Mouse (Mus musculus): ENCODE measurements around the gene Ring1. TPM values are rescaled to one million over a fixed set of nuclear protein-coding genes. Genes with fewer than 3 reads are reported as not detected.

The Ring1 gene
- 55.3 and 116 TPM in 2 replicates for polyA plus RNA-seq (2012; rRNA removed)

DNA sequence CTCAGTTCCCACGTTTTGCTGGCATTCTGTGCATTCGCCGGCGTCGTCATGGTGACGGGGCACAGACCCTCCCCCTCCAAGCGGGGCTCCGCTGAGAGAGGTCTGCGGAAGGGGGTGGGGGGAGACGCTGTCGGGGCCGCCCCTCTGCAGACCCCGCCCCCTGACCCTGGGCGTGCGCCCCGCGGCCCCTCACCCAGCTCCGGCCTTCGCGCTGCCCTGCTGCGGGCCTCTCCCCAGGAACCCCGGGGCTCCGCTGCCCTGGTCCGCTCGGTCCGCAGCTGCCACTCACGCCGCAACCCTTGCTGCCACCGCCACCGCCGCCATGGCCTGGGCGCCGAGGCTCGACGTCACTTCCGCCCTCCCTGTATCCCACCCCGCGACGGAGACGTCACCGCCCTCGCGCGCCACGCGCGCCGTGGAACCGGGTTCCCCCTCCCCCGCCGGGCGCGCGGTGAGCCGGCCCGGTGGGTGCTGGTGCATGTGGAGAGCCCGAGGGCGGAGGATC is at the start of gene Ring1:
Gene Ring1 (minus strand): TSS at position 364 of the 505 bp plus-strand sequence.

DNA sequence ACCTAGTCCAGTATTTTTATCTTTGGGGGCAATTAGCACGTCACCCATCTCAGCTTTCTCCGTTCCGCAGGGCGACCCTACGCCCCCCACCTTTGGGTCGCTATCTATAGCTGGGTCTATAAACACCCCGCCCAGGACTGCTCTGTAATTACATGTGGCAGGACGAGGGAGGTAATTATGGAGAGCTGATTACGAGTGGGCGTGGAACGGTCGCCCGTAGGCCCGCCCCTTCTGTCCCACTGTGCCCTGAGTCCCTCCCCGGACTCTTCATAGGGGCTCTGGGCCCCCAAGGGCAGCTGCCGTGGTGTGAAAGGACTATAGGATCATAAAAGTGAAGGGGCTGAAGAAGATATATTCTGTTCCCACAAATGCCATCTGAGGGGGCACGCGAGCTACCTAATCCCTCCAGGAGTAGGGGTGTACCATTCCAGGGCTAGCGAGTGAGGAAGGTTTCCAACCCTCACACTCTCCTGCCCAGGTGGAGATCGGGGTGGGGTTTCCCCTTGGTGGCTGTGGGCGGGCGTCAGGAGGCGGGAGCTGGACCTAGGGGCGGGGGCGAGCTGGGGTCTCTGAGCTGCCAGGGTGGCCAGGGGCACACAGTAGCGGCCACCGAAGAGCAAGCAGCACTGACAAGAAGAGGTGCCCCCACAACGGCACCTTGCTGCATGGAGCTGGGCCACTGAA is 14.5 kb upstream of the Ring1 start, which contains the start of gene Col11a2:
Gene Col11a2 (plus strand): TSS at position 560 of the 684 bp plus-strand sequence.

DNA sequence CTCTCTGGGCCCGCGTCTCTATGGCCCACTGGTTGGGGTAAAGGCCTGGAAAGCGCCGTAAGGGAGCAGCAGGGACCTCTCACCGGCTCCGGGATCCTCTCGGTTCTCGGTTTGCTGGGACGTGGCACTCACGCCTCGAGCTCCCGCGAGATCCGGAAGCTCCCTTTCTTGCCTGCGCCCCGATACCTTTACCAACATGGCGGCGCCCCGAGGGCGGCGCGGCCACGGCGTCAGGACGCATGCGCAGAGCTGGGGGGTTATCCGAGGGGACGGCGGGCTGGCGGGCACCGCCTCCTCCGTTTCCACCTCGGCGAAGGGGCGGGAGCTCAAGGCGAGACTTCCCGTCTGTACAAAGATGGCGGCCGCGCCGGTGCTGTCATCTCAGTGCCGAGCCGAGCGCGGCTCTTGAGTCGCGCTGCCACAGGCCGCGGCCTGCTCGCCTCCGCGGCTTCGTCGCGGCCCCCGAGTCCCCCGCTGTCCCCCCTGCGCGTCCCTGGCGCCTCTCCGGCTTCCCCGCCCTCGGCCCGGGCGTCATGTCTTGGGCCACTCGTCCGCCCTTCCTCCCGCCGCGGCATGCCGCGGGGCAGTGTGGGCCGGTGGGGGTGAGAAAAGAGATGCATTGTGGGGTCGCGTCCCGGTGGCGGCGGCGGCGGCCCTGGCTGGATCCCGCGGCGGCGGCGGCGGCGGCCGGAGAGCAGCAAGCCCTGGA is 7.1 kb upstream of the Ring1 start, which contains the start of the genes Slc39a7 and Rxrb:
Gene Slc39a7 (minus strand): TSS at position 218 of the 709 bp plus-strand sequence.
Gene Rxrb (plus strand): TSS at position 348 of the 709 bp plus-strand sequence.

DNA sequence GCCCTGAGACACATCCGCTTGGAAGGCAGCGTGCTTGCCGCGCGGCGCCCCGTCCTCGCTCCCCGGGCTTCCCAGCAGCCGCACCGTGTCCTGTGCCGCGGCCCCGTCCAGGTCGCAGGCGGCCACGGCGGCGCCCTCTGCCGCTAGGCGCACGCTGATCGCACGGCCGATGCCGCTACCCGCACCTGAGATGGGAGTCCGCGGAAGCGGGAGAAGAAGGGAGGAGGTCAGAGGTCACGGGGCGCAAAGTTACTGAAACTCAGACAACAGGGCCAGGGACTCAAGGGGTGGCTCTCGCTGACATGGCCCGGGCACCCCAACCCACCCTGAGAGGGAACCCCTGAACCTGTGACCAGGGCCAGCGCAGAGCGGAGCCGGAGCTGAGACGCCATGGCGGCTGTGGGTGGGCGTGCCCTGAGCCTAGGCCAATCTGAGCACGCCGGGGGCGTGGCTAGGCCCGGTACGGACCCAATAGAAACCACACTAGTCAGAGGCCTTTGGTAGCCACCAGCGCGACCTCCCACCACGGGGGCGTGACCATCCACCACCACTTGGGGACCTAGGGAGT is 3.3 kb upstream of the Ring1 start, which contains the start of gene H2-Ke6:
Gene H2-Ke6 (minus strand): TSS at position 405 of the 568 bp plus-strand sequence.

GRCm38 (mm10) chr17:34000150-34000537 is 24.3 kb downstream of the Ring1 start, which contains the start of gene H2-K1:
H2-K1 (minus strand) TSS chr17:34000347.

Other genes starting within 250 kb of the Ring1 start
- 9.9 and 15.8 TPM in 2 replicates for gene Angptl4, start 242.8 kb downstream of the Ring1 start, polyA plus RNA-seq (2012; rRNA removed)
- gene Kank3, start 214.2 kb downstream of the Ring1 start, polyA plus RNA-seq (2012; rRNA removed): 26.6 and 36.0 TPM in 2 replicates
- gene Rps28, start 200.1 kb downstream of the Ring1 start, polyA plus RNA-seq (2012; rRNA removed): 1,507 and 1,646 TPM in 2 replicates
- 204 and 305 TPM in 2 replicates for gene Ndufa7, start 200.1 kb downstream of the Ring1 start, polyA plus RNA-seq (2012; rRNA removed)
- gene Cd320, start 181.6 kb downstream of the Ring1 start, polyA plus RNA-seq (2012; rRNA removed): 44.5 and 53.5 TPM in 2 replicates
- gene Gm7029, start 150.8 kb downstream of the Ring1 start, polyA plus RNA-seq (2012; rRNA removed): not detected in 2 replicates
- gene Kifc1, start 134.0 kb downstream of the Ring1 start, polyA plus RNA-seq (2012; rRNA removed): 69.2 and 101 TPM in 2 replicates
- gene Platr17, start 119.5 kb downstream of the Ring1 start, polyA plus RNA-seq (2012; rRNA removed): 0.31 and 0.34 TPM in 2 replicates
- gene Daxx, start 115.3 kb downstream of the Ring1 start, polyA plus RNA-seq (2012; rRNA removed): 44.9 and 59.5 TPM in 2 replicates
- 10.9 and 14.0 TPM in 2 replicates for gene Tapbp, start 108.8 kb downstream of the Ring1 start, polyA plus RNA-seq (2012; rRNA removed)
- gene Zbtb22, start 108.8 kb downstream of the Ring1 start, polyA plus RNA-seq (2012; rRNA removed): 29.6 and 32.9 TPM in 2 replicates
- gene Rgl2, start 95.1 kb downstream of the Ring1 start, polyA plus RNA-seq (2012; rRNA removed): 130 and 228 TPM in 2 replicates
- gene Pfdn6, start 84.3 kb downstream of the Ring1 start, polyA plus RNA-seq (2012; rRNA removed): 119 and 140 TPM in 2 replicates
- 32.1 and 46.5 TPM in 2 replicates for gene Wdr46, start 84.0 kb downstream of the Ring1 start, polyA plus RNA-seq (2012; rRNA removed)
- 4.3 and 4.7 TPM in 2 replicates for gene B3galt4, start 73.2 kb downstream of the Ring1 start, polyA plus RNA-seq (2012; rRNA removed)
- 44.6 and 48.5 TPM in 2 replicates for gene Vps52, start 68.9 kb downstream of the Ring1 start, polyA plus RNA-seq (2012; rRNA removed)
- 1,239 and 1,610 TPM in 2 replicates for gene Rps18, start 68.7 kb downstream of the Ring1 start, polyA plus RNA-seq (2012; rRNA removed)
- gene H2-K1, start 24.3 kb downstream of the Ring1 start, polyA plus RNA-seq (2012; rRNA removed): 26.7 and 37.4 TPM in 2 replicates
- gene H2-Ke6, start 3.4 kb upstream of the Ring1 start, polyA plus RNA-seq (2012; rRNA removed): 96.6 and 160 TPM in 2 replicates
- gene Slc39a7, start 7.0 kb upstream of the Ring1 start, polyA plus RNA-seq (2012; rRNA removed): 118 and 126 TPM in 2 replicates
- gene Rxrb, start 7.1 kb upstream of the Ring1 start, polyA plus RNA-seq (2012; rRNA removed): 70.8 and 149 TPM in 2 replicates
- 7.9 and 11.4 TPM in 2 replicates for gene Col11a2, start 14.8 kb upstream of the Ring1 start, polyA plus RNA-seq (2012; rRNA removed)
- gene H2-Oa, start 67.7 kb upstream of the Ring1 start, polyA plus RNA-seq (2012; rRNA removed): 0.30 and 0.45 TPM in 2 replicates
- gene H2-DMa, start 94.9 kb upstream of the Ring1 start, polyA plus RNA-seq (2012; rRNA removed): 5.2 and 6.9 TPM in 2 replicates
- 188 and 203 TPM in 2 replicates for gene Brd2, start 98.0 kb upstream of the Ring1 start, polyA plus RNA-seq (2012; rRNA removed)
- 0.04 and 0.15 TPM in 2 replicates for gene H2-DMb2, start 118.6 kb upstream of the Ring1 start, polyA plus RNA-seq (2012; rRNA removed)
- 0.34 and 0.46 TPM in 2 replicates for gene H2-DMb1, start 128.4 kb upstream of the Ring1 start, polyA plus RNA-seq (2012; rRNA removed)
- 0.89 and 1.6 TPM in 2 replicates for gene Tap1, start 162.9 kb upstream of the Ring1 start, polyA plus RNA-seq (2012; rRNA removed)
- 0.78 and 0.89 TPM in 2 replicates for gene Psmb9, start 163.1 kb upstream of the Ring1 start, polyA plus RNA-seq (2012; rRNA removed)
- gene Psmb8, start 173.0 kb upstream of the Ring1 start, polyA plus RNA-seq (2012; rRNA removed): 2.1 and 2.8 TPM in 2 replicates
- 0.62 and 1.1 TPM in 2 replicates for gene Tap2, start 178.8 kb upstream of the Ring1 start, polyA plus RNA-seq (2012; rRNA removed)
- not detected in 2 replicates for gene H2-Ob, start 214.2 kb upstream of the Ring1 start, polyA plus RNA-seq (2012; rRNA removed)
- gene H2-Ab1, start 233.0 kb upstream of the Ring1 start, polyA plus RNA-seq (2012; rRNA removed): 2.3 and 2.9 TPM in 2 replicates

All from central nervous system, embryonic 11.5 days (tissue).